Mouse (Mus musculus): Measurements from ENCODE around the gene Hint3. TPM values are rescaled to one million over a fixed set of nuclear protein-coding genes. Genes with fewer than 3 reads are reported as not detected.

Gene Hint3
- polyA plus RNA-seq, 1 experiment from 2014 or later: 26.1 TPM

- Histone ChIP-seq H3K4me1 (ENCODE audit: control insufficient read depth, insufficient read depth, low read length) (no peaks in the 10 kb centered on the region), H3K27ac (ENCODE audit: low read depth, low read length) (peak overlapping the region; percentile 94), H3K9ac (ENCODE audit: low read depth, low read length) (peak overlapping the region; percentile 76), H3K4me3 (ENCODE audit: low read depth, low read length) (peak overlapping the region; percentile 60), H3K36me3 (ENCODE audit: control insufficient read depth, insufficient read depth, low read length) (no peaks in the 10 kb centered on the region), H3K27me3 (ENCODE audit: control insufficient read depth, insufficient read depth, low read length) (no peaks in the 10 kb centered on the region), H3K4me2 (peak overlapping the region; percentile 85), H3K9me3 (replicated peaks; ENCODE audit: control insufficient read depth, low read length) (no peaks in the 10 kb centered on the region)
- ATAC-seq (replicated peaks; ENCODE audit: insufficient number of reproducible peaks, low FRiP score, low TSS enrichment): peak; percentile 100
- 1% methylated on average over 49 of the region's 49 CpGs for WGBS (ENCODE audit: insufficient replicate concordance)
These were observed 11.1 kb downstream of the Hint3 start for GRCm38 (mm10) chr10:30618091-30618917.

- Histone ChIP-seq H3K9me3 (replicated peaks; ENCODE audit: control insufficient read depth, low read length) (no peaks in the 10 kb centered on the region), H3K36me3 (ENCODE audit: control insufficient read depth, insufficient read depth, low read length) (no peaks in the 10 kb centered on the region), H3K27me3 (ENCODE audit: control insufficient read depth, insufficient read depth, low read length) (no peaks in the 10 kb centered on the region), H3K4me2 (no peak overlapping the region), H3K9ac (ENCODE audit: low read depth, low read length) (no peak overlapping the region), H3K27ac (ENCODE audit: low read depth, low read length) (no peak overlapping the region), H3K4me3 (ENCODE audit: low read depth, low read length) (no peak overlapping the region), H3K4me1 (ENCODE audit: control insufficient read depth, insufficient read depth, low read length) (no peaks in the 10 kb centered on the region)
- 80% methylated on average over 4 of the region's 4 CpGs for WGBS (ENCODE audit: insufficient replicate concordance)
- ATAC-seq (replicated peaks; ENCODE audit: insufficient number of reproducible peaks, low FRiP score, low TSS enrichment): no peak
These were observed 16.4 kb downstream of the Hint3 start for GRCm38 (mm10) chr10:30613039-30613438.

GRCm38 (mm10) chr10:30609614-30610013 is 19.8 kb downstream of the Hint3 start:
- Histone ChIP-seq H3K27me3 (ENCODE audit: control insufficient read depth, insufficient read depth, low read length) (no peaks in the 10 kb centered on the region), H3K4me1 (ENCODE audit: control insufficient read depth, insufficient read depth, low read length) (no peaks in the 10 kb centered on the region), H3K9me3 (replicated peaks; ENCODE audit: control insufficient read depth, low read length) (no peaks in the 10 kb centered on the region), H3K27ac (ENCODE audit: low read depth, low read length) (no peak overlapping the region), H3K36me3 (ENCODE audit: control insufficient read depth, insufficient read depth, low read length) (no peaks in the 10 kb centered on the region), H3K4me2 (no peak overlapping the region), H3K9ac (ENCODE audit: low read depth, low read length) (no peak overlapping the region), H3K4me3 (ENCODE audit: low read depth, low read length) (no peak overlapping the region)
- ATAC-seq (replicated peaks; ENCODE audit: insufficient number of reproducible peaks, low FRiP score, low TSS enrichment): no peak

GRCm38 (mm10) chr10:30608109-30608508 is 21.3 kb downstream of the Hint3 start:
- Histone ChIP-seq H3K9me3 (replicated peaks; ENCODE audit: control insufficient read depth, low read length) (no peaks in the 10 kb centered on the region), H3K4me3 (ENCODE audit: low read depth, low read length) (no peak overlapping the region), H3K4me2 (no peak overlapping the region), H3K27ac (ENCODE audit: low read depth, low read length) (no peak overlapping the region), H3K9ac (ENCODE audit: low read depth, low read length) (no peak overlapping the region), H3K27me3 (ENCODE audit: control insufficient read depth, insufficient read depth, low read length) (no peaks in the 10 kb centered on the region), H3K4me1 (ENCODE audit: control insufficient read depth, insufficient read depth, low read length) (no peaks in the 10 kb centered on the region), H3K36me3 (ENCODE audit: control insufficient read depth, insufficient read depth, low read length) (no peaks in the 10 kb centered on the region)
- WGBS (ENCODE audit: insufficient replicate concordance): 65% methylated on average over 2 of the region's 2 CpGs
- no peak for ATAC-seq (replicated peaks; ENCODE audit: insufficient number of reproducible peaks, low FRiP score, low TSS enrichment)

GRCm38 (mm10) chr10:30600542-30600966 is 28.9 kb downstream of the Hint3 start, which contains the start of gene Trmt11:
TSS of gene Trmt11 (minus strand) at chr10:30600749.
- H3K9me3 ChIP-seq (replicated peaks; ENCODE audit: control insufficient read depth, low read length): no peaks in the 10 kb centered on the region
- H3K27ac ChIP-seq (ENCODE audit: low read depth, low read length): peak within 1 kb of the TSS; percentile 63
- no peaks in the 10 kb centered on the region for H3K27me3 ChIP-seq (ENCODE audit: control insufficient read depth, insufficient read depth, low read length)
- peak within 1 kb of the TSS; percentile 84 for H3K4me3 ChIP-seq (ENCODE audit: low read depth, low read length)
- ATAC-seq (replicated peaks; ENCODE audit: insufficient number of reproducible peaks, low FRiP score, low TSS enrichment): peak; percentile 95
- H3K36me3 ChIP-seq (ENCODE audit: control insufficient read depth, insufficient read depth, low read length): peaks cover 7% of the 10 kb centered on the region
- peak within 1 kb of the TSS; percentile 76 for H3K9ac ChIP-seq (ENCODE audit: low read depth, low read length)
- under 1% methylated on average over 28 of the region's 28 CpGs for WGBS (ENCODE audit: insufficient replicate concordance)
- H3K4me1 ChIP-seq (ENCODE audit: control insufficient read depth, insufficient read depth, low read length): no peaks in the 10 kb centered on the region
- peak within 1 kb of the TSS; percentile 89 for H3K4me2 ChIP-seq

GRCm38 (mm10) chr10:30600094-30600534 is 29.3 kb downstream of the Hint3 start:
- H3K9ac ChIP-seq (ENCODE audit: low read depth, low read length): peak overlapping the region; percentile 76
- peaks cover 9% of the 10 kb centered on the region for H3K36me3 ChIP-seq (ENCODE audit: control insufficient read depth, insufficient read depth, low read length)
- under 1% methylated on average over 27 of the region's 27 CpGs for WGBS (ENCODE audit: insufficient replicate concordance)
- peak overlapping the region; percentile 89 for H3K4me2 ChIP-seq
- H3K4me1 ChIP-seq (ENCODE audit: control insufficient read depth, insufficient read depth, low read length): no peaks in the 10 kb centered on the region
- H3K9me3 ChIP-seq (replicated peaks; ENCODE audit: control insufficient read depth, low read length): no peaks in the 10 kb centered on the region
- H3K27me3 ChIP-seq (ENCODE audit: control insufficient read depth, insufficient read depth, low read length): no peaks in the 10 kb centered on the region
- ATAC-seq (replicated peaks; ENCODE audit: insufficient number of reproducible peaks, low FRiP score, low TSS enrichment): no peak; the same call in none of the 2 replicates
- peak overlapping the region; percentile 84 for H3K4me3 ChIP-seq (ENCODE audit: low read depth, low read length)
- H3K27ac ChIP-seq (ENCODE audit: low read depth, low read length): peak overlapping the region; percentile 63

- Histone ChIP-seq H3K9me3 (replicated peaks; ENCODE audit: control insufficient read depth, low read length) (no peaks in the 10 kb centered on the region), H3K27ac (ENCODE audit: low read depth, low read length) (no peak overlapping the region), H3K4me1 (ENCODE audit: control insufficient read depth, insufficient read depth, low read length) (no peaks in the 10 kb centered on the region), H3K4me2 (no peak overlapping the region), H3K27me3 (ENCODE audit: control insufficient read depth, insufficient read depth, low read length) (no peaks in the 10 kb centered on the region), H3K36me3 (ENCODE audit: control insufficient read depth, insufficient read depth, low read length) (peaks cover 7% of the 10 kb centered on the region; the same call in 1 of the 2 replicates), H3K4me3 (ENCODE audit: low read depth, low read length) (no peak overlapping the region), H3K9ac (ENCODE audit: low read depth, low read length) (no peak overlapping the region)
- ATAC-seq (replicated peaks; ENCODE audit: insufficient number of reproducible peaks, low FRiP score, low TSS enrichment): no peak
- 67% methylated on average over 5 of the region's 5 CpGs for WGBS (ENCODE audit: insufficient replicate concordance)
These were observed 42.4 kb downstream of the Hint3 start for GRCm38 (mm10) chr10:30587037-30587436.

GRCm38 (mm10) chr10:30585691-30586090 is 43.7 kb downstream of the Hint3 start:
- no peak overlapping the region for H3K27ac ChIP-seq (ENCODE audit: low read depth, low read length)
- H3K27me3 ChIP-seq (ENCODE audit: control insufficient read depth, insufficient read depth, low read length): no peaks in the 10 kb centered on the region
- no peak overlapping the region for H3K4me3 ChIP-seq (ENCODE audit: low read depth, low read length)
- ATAC-seq (replicated peaks; ENCODE audit: insufficient number of reproducible peaks, low FRiP score, low TSS enrichment): no peak
- H3K4me2 ChIP-seq: no peak overlapping the region
- H3K9ac ChIP-seq (ENCODE audit: low read depth, low read length): no peak overlapping the region
- no peaks in the 10 kb centered on the region for H3K9me3 ChIP-seq (replicated peaks; ENCODE audit: control insufficient read depth, low read length)
- WGBS (ENCODE audit: insufficient replicate concordance): 88% methylated on average over 1 of the region's 1 CpGs
- peaks cover 7% of the 10 kb centered on the region; the same call in 1 of the 2 replicates for H3K36me3 ChIP-seq (ENCODE audit: control insufficient read depth, insufficient read depth, low read length)
- no peaks in the 10 kb centered on the region for H3K4me1 ChIP-seq (ENCODE audit: control insufficient read depth, insufficient read depth, low read length)
